Mouse (Mus musculus) lung, embryonic 15.5 days (tissue): ENCODE measurements around the gene Emc9. TPM values are rescaled to one million over a fixed set of nuclear protein-coding genes. Genes with fewer than 3 reads are reported as not detected.

Source experiments
- polyA plus RNA-seq: library from polyadenylated mRNA; unstranded; fragments of >200 nt; fragmentation: Nextera tagmentation; extraction: Ambion mirVana; gene quantifications from 2 replicates; pipeline ENCODE4 v1.2.1, GENCODE M21; 2015

The Emc9 gene
- polyA plus RNA-seq, 1 experiment from 2014 or later, result 5.1 TPM

Other genes starting within 250 kb of the Emc9 start
- 112 and 114 TPM in 2 replicates for gene Dhrs4, start 106.5 kb downstream of the Emc9 start, polyA plus RNA-seq
- 1.3 and 1.6 TPM in 2 replicates for gene Carmil3, start 94.7 kb downstream of the Emc9 start, polyA plus RNA-seq
- gene Cpne6, start 74.9 kb downstream of the Emc9 start, polyA plus RNA-seq, result 0.11 and 0.23 TPM in 2 replicates
- not detected in 2 replicates for gene Nrl, start 60.3 kb downstream of the Emc9 start, polyA plus RNA-seq
- gene Pck2, start 45.0 kb downstream of the Emc9 start, polyA plus RNA-seq, result 66.0 and 67.2 TPM in 2 replicates
- 67.7 and 72.6 TPM in 2 replicates for gene Dcaf11, start 25.3 kb downstream of the Emc9 start, polyA plus RNA-seq
- 0.79 and 1.2 TPM in 2 replicates for gene A730061H03Rik, start 24.9 kb downstream of the Emc9 start, polyA plus RNA-seq
- 3.3 and 3.7 TPM in 2 replicates for gene Fitm1, start 9.7 kb downstream of the Emc9 start, polyA plus RNA-seq
- 168 and 171 TPM in 2 replicates for gene Psme1, start 7.2 kb downstream of the Emc9 start, polyA plus RNA-seq
- gene Psme2, start 5.8 kb upstream of the Emc9 start, polyA plus RNA-seq, result 234 and 238 TPM in 2 replicates
- 14.5 and 16.0 TPM in 2 replicates for gene Rnf31, start 6.4 kb upstream of the Emc9 start, polyA plus RNA-seq
- 12.5 and 14.4 TPM in 2 replicates for gene Irf9, start 18.3 kb upstream of the Emc9 start, polyA plus RNA-seq
- gene Rec8, start 32.7 kb upstream of the Emc9 start, polyA plus RNA-seq, result 22.9 and 25.5 TPM in 2 replicates
- gene Ipo4, start 50.7 kb upstream of the Emc9 start, polyA plus RNA-seq, result 81.2 and 95.6 TPM in 2 replicates
- gene Gm49378, start 52.6 kb upstream of the Emc9 start, polyA plus RNA-seq, result 0.44 and 2.0 TPM in 2 replicates
- 119 and 126 TPM in 2 replicates for gene Tm9sf1, start 58.5 kb upstream of the Emc9 start, polyA plus RNA-seq
- gene Tssk4, start 64.9 kb upstream of the Emc9 start, polyA plus RNA-seq, result 0.88 and 1.1 TPM in 2 replicates
- gene Mdp1, start 75.2 kb upstream of the Emc9 start, polyA plus RNA-seq, result 56.5 TPM in 2 replicates
- 60.2 and 68.1 TPM in 2 replicates for gene Gmpr2, start 86.6 kb upstream of the Emc9 start, polyA plus RNA-seq
- gene Nedd8, start 86.8 kb upstream of the Emc9 start, polyA plus RNA-seq, result 509 and 542 TPM in 2 replicates
- 46.9 and 48.3 TPM in 2 replicates for gene Tinf2, start 96.5 kb upstream of the Emc9 start, polyA plus RNA-seq
- 2.2 and 2.8 TPM in 2 replicates for gene Tgm1, start 128.6 kb upstream of the Emc9 start, polyA plus RNA-seq
- gene Rabggta, start 137.0 kb upstream of the Emc9 start, polyA plus RNA-seq, result 31.8 and 33.2 TPM in 2 replicates
- 86.7 and 88.4 TPM in 2 replicates for gene Dhrs1, start 160.4 kb upstream of the Emc9 start, polyA plus RNA-seq
- 39.2 and 41.4 TPM in 2 replicates for gene Nop9, start 160.4 kb upstream of the Emc9 start, polyA plus RNA-seq
- 0.55 and 0.80 TPM in 2 replicates for gene Cideb, start 173.2 kb upstream of the Emc9 start, polyA plus RNA-seq
- gene Ltb4r2, start 176.1 kb upstream of the Emc9 start, polyA plus RNA-seq, result 0.25 and 0.35 TPM in 2 replicates
- gene Ltb4r1, start 180.7 kb upstream of the Emc9 start, polyA plus RNA-seq, result 1.7 and 2.6 TPM in 2 replicates
- 14.3 and 18.0 TPM in 2 replicates for gene Adcy4, start 198.8 kb upstream of the Emc9 start, polyA plus RNA-seq
- 43.4 and 45.6 TPM in 2 replicates for gene Ripk3, start 203.6 kb upstream of the Emc9 start, polyA plus RNA-seq
- gene Nfatc4, start 237.8 kb upstream of the Emc9 start, polyA plus RNA-seq, result 50.9 and 52.7 TPM in 2 replicates